Mouse (Mus musculus) lung, adult 2 months (tissue): Measurements from ENCODE around the gene AU022252. TPM values are rescaled to one million over a fixed set of nuclear protein-coding genes. Genes with fewer than 3 reads are reported as not detected.

Source experiments
- DNase-seq: peaks from one replicate; pipeline ENCODE4 v3.0.0; 2022
- H3K4me1 ChIP-seq: fragments of 200-500 bp; 2 replicates; pipeline ENCODE4 v1.6.1; 2011; ENCODE audit warnings: low read length; ENCODE audit not compliant: control insufficient read depth, insufficient read depth
- H3K4me3 ChIP-seq: fragments of 200-500 bp; replicated peaks from 2 replicates; pipeline ENCODE3; 2011; ENCODE audit warnings: low read depth, mild to moderate bottlenecking, control low read depth, low read length; ENCODE audit errors: extremely low read depth
- CTCF ChIP-seq: fragments of 200-500 bp; IDR thresholded peaks from 2 replicates; pipeline ENCODE4 v1.5.1; 2011; ENCODE audit warnings: mild to moderate bottlenecking, low read length, control low read depth; ENCODE audit not compliant: insufficient read depth
- POLR2A ChIP-seq: fragments of 200-500 bp; IDR thresholded peaks from 2 replicates; pipeline ENCODE4 v1.6.1; 2011; ENCODE audit warnings: low read depth, mild to moderate bottlenecking, control low read depth, low read length, borderline replicate concordance; ENCODE audit errors: extremely low read depth
- WGBS: fragments of 180-500 bp; shearing (Covaris S2); methylation state at CpG from one replicate; pipeline ENCODE4 v1.1.7; 2018; 5-methylcytosine and 5-hydroxymethylcytosine counted together
- polyA plus RNA-seq: library from polyadenylated mRNA; depleted of rRNA; stranded (reverse); fragments of >200 nt; gene quantifications from 2 replicates; pipeline ENCODE4 v1.2.3, GENCODE M21; 2012

Gene AU022252
- polyA plus RNA-seq, 1 experiment: 6.5 TPM

DNA sequence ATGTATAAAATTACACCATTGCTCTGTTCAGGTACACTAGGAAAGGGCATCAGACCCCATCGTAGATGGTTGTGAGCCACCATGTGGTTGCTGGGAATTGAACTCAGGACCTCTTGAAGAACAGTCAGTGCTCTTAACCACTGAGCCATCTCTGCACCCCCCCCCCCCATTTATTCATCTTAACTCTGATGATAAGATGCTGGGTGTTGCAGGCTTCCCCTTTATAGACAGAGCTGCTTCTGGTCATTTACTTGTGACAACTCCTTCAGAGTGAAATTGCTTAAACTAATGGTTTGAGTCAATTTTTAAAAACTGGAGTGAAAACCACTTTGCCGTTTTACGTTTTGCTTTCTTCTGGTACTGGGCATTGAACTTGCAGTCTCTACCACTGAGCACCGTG lies 39.8 kb downstream of the AU022252 start:
- DNase-seq: no peak
- WGBS: 89% methylated on average over 4 of the region's 4 CpGs
- TF ChIP-seq CTCF: no peak
- no peak for TF ChIP-seq POLR2A
- Histone ChIP-seq H3K4me1 (peaks cover 2% of the 10 kb centered on the region; the same call in 1 of the 2 replicates), H3K4me3 (no peak overlapping the region)

GRCm38 (mm10) chr4:119191273-119191672 lies 41.2 kb downstream of the AU022252 start:
- no peak for TF ChIP-seq POLR2A
- no peak for TF ChIP-seq CTCF
- 63% methylated on average over 3 of the region's 3 CpGs for WGBS
- no peak overlapping the region for H3K4me3 ChIP-seq
- DNase-seq: no peak
- no peaks in the 10 kb centered on the region; the same call in 1 of the 2 replicates for H3K4me1 ChIP-seq

DNA sequence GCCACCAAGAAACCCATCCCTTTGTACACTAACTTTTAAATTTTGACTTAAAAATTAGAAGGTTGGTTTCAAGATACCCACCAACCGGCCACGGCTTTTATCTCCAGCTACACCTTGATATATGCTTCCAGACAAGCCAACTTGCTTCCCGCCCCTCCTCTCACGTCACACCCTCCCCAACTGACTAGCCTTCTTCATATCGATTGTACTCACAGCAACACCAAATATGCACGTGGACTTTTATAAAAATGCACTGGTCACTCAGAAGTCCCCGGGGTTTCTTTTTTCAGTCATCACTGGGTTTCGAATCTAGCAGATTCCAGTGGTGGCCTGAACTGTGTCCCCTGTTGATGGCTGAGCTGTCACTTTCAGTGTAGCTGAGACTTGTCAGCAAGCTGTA lies 41.9 kb downstream of the AU022252 start:
- Histone ChIP-seq H3K4me1 (no peaks in the 10 kb centered on the region), H3K4me3 (no peak overlapping the region)
- TF ChIP-seq CTCF: no peak
- no peak for TF ChIP-seq POLR2A
- WGBS: 79% methylated on average over 8 of the region's 8 CpGs
- DNase-seq: no peak

DNA sequence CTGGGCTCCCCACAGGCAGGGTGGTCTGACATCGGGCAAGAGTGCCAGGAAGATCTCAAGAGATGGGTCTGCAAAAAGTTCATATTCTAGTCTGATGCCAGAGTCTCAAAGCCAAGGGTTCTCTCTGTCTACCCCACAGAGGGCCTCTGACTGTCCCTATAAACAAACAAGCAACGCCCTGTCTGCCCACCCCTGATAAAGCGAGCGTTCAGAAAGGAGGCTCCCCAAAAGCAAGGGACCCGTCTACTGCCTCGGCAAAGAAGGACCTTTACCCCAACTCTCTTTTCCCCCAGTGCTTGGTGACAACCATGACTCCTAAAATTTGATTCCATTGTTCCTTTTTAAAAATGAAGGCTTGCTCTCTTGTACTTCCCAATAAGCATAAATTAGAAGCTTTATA lies 42.6 kb downstream of the AU022252 start, which contains the start of gene Ermap:
Gene Ermap, minus strand, starts transcription at position 148 of the 400 bp plus-strand sequence.
- Histone ChIP-seq H3K4me1 (no peaks in the 10 kb centered on the region), H3K4me3 (no peak within 1 kb of the TSS)
- TF ChIP-seq POLR2A (no peak), CTCF (no peak)
- DNase-seq: no peak
- WGBS: 60% methylated on average over 6 of the region's 6 CpGs

DNA sequence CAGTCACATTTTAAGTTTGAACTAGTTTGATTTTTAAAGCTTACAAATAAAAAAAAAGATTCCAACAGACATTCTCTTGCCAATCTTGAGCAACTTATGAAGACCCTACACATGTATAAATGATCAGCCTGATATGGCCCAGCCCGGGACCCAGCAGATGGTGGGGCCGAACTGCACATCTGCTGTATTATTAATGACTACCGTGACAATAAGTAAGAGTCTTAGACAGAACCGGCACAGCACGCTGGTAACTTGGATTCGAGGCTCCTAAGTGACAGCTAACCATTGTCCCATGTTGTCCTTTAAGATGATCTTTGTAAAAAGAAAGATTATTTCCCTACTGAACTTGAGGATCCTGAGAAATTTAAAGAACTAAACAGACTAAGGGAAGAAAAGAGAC lies 43.1 kb downstream of the AU022252 start:
- no peak for DNase-seq
- Histone ChIP-seq H3K4me1 (no peaks in the 10 kb centered on the region), H3K4me3 (no peak overlapping the region)
- WGBS: 76% methylated on average over 6 of the region's 6 CpGs
- TF ChIP-seq POLR2A (no peak), CTCF (no peak)

GRCm38 (mm10) chr4:119188060-119188785 lies 44.3 kb downstream of the AU022252 start:
- no peak overlapping the region for H3K4me3 ChIP-seq
- WGBS: 38% methylated on average over 11 of the region's 11 CpGs

GRCm38 (mm10) chr4:119185771-119186170 lies 46.7 kb downstream of the AU022252 start:
- TF ChIP-seq CTCF: no peak
- TF ChIP-seq POLR2A: no peak
- 76% methylated on average over 4 of the region's 4 CpGs for WGBS
- Histone ChIP-seq H3K4me3 (no peak overlapping the region), H3K4me1 (no peaks in the 10 kb centered on the region)
- no peak for DNase-seq

More at GRCm38 (mm10) chr4:119188060-119188785, 44.3 kb downstream of the AU022252 start:
- no peaks in the 10 kb centered on the region for H3K4me1 ChIP-seq
- TF ChIP-seq POLR2A: no peak
- peak; percentile 46 for TF ChIP-seq CTCF
- DNase-seq: no peak

- TF ChIP-seq CTCF: no peak
- TF ChIP-seq POLR2A: no peak
- no peak overlapping the region for H3K4me3 ChIP-seq
- 60% methylated on average over 1 of the region's 1 CpGs for WGBS
- DNase-seq: no peak
- H3K4me1 ChIP-seq: no peaks in the 10 kb centered on the region
Observed at GRCm38 (mm10) chr4:119183525-119183924, 49.0 kb downstream of the AU022252 start.

GRCm38 (mm10) chr4:119181456-119181855 lies 51.1 kb downstream of the AU022252 start:
- DNase-seq: no peak
- no peak overlapping the region for H3K4me3 ChIP-seq
- 70% methylated on average over 9 of the region's 9 CpGs for WGBS
- TF ChIP-seq POLR2A (no peak), CTCF (no peak)
- no peaks in the 10 kb centered on the region for H3K4me1 ChIP-seq

GRCm38 (mm10) chr4:119180133-119180707 lies 52.3 kb downstream of the AU022252 start:
- Histone ChIP-seq H3K4me3 (no peak overlapping the region), H3K4me1 (no peaks in the 10 kb centered on the region)
- 58% methylated on average over 4 of the region's 4 CpGs for WGBS
- TF ChIP-seq POLR2A (no peak), CTCF (no peak)
- no peak for DNase-seq
